Mouse (Mus musculus) layer of hippocampus, adult 2 months (tissue): ENCODE measurements at regions not wholly inside any gene's neighbourhood (a gene's known extent, or its start where the extent isn't known, plus 50 kb on each side); places are given as distances from the start of the nearest gene placed in this dataset.

ENCODE experiments used
- DNase-seq, 2 experiments: peaks; one replicate each; pipeline ENCODE4 v3.0.0; 2022; ENCODE audit warnings: low spot score in 2 of 2
- H3K27ac ChIP-seq: fragments of 200-600 bp; 2 replicates; pipeline ENCODE4 v1.8.1; 2022
- H3K4me3 ChIP-seq: fragments of 200-600 bp; 2 replicates; pipeline ENCODE4 v1.8.1; 2022; ENCODE audit warnings: mild to moderate bottlenecking
- CTCF ChIP-seq: fragments of 200-600 bp; conservative IDR thresholded peaks from 2 replicates; pipeline ENCODE4 v1.8.1; 2022; ENCODE audit warnings: antibody characterized with exemption, mild to moderate bottlenecking, moderate library complexity

GRCm38 (mm10) chr11:110588280-110588679, 189.4 kb downstream of the Map2k6 start:
- DNase-seq, result peak; percentile 27 to 51
- Histone ChIP-seq H3K27ac (peak overlapping the region; percentile 28; the same call in 1 of the 2 replicates), H3K4me3 (no peak overlapping the region)
- no peak for TF ChIP-seq CTCF

GRCm38 (mm10) chr11:110595266-110595862, 196.4 kb downstream of the Map2k6 start:
- H3K4me3 ChIP-seq, result no peak overlapping the region
- no peak overlapping the region for H3K27ac ChIP-seq
- no peak for TF ChIP-seq CTCF
- DNase-seq, result peak; percentile 17 to 19

DNA sequence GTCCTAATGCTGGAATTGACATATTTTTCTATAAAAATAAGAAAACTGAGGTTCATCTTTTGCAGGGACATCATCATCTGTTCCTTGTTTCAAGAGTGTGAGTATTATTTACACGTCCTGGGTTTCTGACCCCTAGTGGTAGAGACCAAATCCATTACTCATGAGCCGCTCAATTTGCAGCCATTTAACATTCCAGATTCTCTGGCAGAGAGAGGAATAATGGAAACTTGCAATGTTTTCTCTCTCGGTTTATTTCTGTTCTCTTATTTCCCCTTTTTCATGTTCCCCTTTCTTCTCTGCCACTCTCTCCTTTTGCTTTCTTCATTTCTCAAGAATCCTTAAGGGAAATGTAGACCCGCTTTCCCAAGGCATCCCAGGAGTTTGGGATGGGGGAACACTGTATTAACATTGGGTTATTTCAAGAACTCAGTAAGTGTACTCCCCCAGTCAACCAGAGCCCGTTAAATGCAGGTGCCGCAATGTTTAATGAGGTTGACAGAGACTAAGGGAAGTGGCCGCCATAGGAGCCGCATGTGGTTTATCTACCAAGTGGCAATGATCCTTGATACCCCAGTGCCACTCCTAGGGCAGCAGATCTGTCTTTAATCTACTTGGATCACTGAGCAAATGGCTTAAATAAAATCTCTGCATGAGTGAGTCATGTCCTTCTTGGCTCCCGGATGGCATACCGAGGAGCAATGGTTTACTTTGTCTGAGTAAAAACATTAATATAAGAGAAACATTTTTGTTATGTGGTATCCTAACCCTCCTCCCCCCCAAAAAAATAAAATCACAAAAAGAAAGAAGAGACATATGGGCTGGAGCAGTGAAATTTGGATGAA, 206.3 kb downstream of the Map2k6 start:
- TF ChIP-seq CTCF, result peak; percentile 45
- DNase-seq, result no peak
- no peak overlapping the region for H3K4me3 ChIP-seq
- H3K27ac ChIP-seq, result no peak overlapping the region

DNA sequence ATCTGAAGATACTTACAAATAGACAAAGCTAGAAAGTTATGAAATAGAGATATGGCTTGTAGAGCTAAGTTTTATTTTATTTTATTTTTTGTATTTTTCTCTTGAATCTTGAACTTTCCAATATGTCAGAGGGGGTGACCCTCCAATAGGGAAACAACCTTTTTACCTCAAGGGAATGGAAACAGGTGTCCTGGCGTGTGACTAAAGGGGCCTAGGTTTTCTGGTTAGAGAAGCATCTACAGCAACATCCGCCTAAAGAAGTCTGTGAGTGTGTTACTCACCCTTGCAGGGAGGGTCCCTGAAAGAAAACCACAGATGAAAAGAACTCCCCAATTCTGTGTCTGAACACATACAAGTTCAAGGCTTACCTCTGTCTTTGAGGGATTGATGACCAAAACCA, 210.4 kb downstream of the Map2k6 start:
- TF ChIP-seq CTCF, result no peak
- no peak overlapping the region for H3K27ac ChIP-seq
- H3K4me3 ChIP-seq, result no peak overlapping the region
- DNase-seq, result no peak

GRCm38 (mm10) chr11:110610831-110611230, 211.9 kb downstream of the Map2k6 start:
- H3K27ac ChIP-seq, result no peak overlapping the region
- TF ChIP-seq CTCF, result no peak
- no peak for DNase-seq
- no peak overlapping the region for H3K4me3 ChIP-seq

- Histone ChIP-seq H3K4me3 (no peak overlapping the region), H3K27ac (no peak overlapping the region)
- DNase-seq, result no peak
- TF ChIP-seq CTCF, result no peak
Measured at GRCm38 (mm10) chr11:110632001-110632400, 233.1 kb downstream of the Map2k6 start.

DNA sequence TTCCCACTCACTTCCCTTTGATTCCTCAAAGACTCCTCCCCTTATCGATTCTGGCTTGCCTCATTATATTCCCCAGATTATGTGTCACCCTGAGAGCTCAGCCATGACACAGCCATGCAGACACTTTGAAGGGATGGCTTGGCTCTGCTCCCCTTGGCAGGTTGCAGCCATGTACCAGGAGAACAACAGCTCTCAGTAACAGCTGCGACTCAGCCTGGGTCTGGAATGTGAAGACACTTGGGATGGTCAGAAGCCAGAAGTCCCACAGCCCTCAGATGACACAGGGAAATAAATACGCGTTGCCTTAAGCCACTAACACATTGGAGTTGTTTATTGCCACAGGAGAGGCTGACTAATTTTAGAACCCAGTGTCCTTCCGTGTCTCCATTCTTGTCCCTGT, 234.4 kb downstream of the Map2k6 start:
- no peak for DNase-seq
- no peak overlapping the region for H3K27ac ChIP-seq
- no peak for TF ChIP-seq CTCF
- H3K4me3 ChIP-seq, result no peak overlapping the region

- no peak for TF ChIP-seq CTCF
- no peak overlapping the region for H3K4me3 ChIP-seq
Measured at GRCm38 (mm10) chr11:110642485-110642884, 243.6 kb downstream of the Map2k6 start.

GRCm38 (mm10) chr11:110649575-110650210, 250.8 kb downstream of the Map2k6 start:
- Histone ChIP-seq H3K27ac (no peak overlapping the region), H3K4me3 (no peak overlapping the region)
- no peak for TF ChIP-seq CTCF
- DNase-seq, result no peak

More at GRCm38 (mm10) chr11:110642485-110642884, 243.6 kb downstream of the Map2k6 start:
- no peak for DNase-seq
- H3K27ac ChIP-seq, result no peak overlapping the region

- no peak for TF ChIP-seq CTCF
- no peak for DNase-seq
- H3K4me3 ChIP-seq, result no peak overlapping the region
- no peak overlapping the region for H3K27ac ChIP-seq
Measured at GRCm38 (mm10) chr11:110652068-110652467, 253.1 kb downstream of the Map2k6 start.

DNA sequence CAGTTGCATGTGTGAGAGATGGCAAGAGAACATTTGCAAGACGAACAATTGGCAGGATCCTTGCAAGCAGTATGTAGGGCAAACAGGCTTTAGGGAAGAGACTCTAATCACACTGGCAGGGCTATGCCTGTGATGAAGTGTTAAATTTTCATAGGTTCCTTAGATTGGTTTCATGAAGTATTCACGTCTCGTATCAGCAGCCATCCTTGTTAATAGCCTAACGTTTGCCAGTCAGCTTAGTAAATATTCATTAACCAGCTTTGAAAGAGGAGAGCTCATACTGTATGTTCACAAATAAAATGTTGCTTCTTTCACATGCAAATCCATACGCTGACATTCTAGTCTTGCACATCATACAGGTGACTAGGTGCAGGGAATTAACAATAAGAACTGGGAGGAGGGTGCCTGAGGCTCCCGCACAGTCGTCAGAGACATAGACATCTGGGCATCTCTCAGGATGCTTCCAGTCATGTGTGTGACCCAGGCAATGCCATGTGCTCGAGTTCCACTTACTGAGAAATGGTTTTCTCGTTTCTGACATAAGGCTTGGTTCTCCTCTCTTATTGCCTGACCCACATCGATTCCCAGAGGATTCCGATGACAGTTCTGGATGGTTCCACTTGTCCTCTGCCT, 257.7 kb downstream of the Map2k6 start:
- no peak overlapping the region for H3K4me3 ChIP-seq
- no peak for DNase-seq
- no peak overlapping the region for H3K27ac ChIP-seq
- no peak for TF ChIP-seq CTCF

- DNase-seq, result no peak
- H3K4me3 ChIP-seq, result no peak overlapping the region
- H3K27ac ChIP-seq, result no peak overlapping the region
- TF ChIP-seq CTCF, result no peak
Measured at GRCm38 (mm10) chr11:110657854-110658253, 258.9 kb downstream of the Map2k6 start.
